Mouse (Mus musculus): ENCODE measurements around the gene Osgepl1. TPM values are rescaled to one million over a fixed set of nuclear protein-coding genes. Genes with fewer than 3 reads are reported as not detected.

Gene Osgepl1
- total and polyA plus RNA-seq, 2 experiments, result 6.0 to 25.4 TPM

- no peak overlapping the region for H3K9ac ChIP-seq (ENCODE audit: low read depth, low read length)
- TF ChIP-seq CTCF (IDR thresholded peaks at IDR 0.05; ENCODE audit: low read depth, low read length), result no peak
- peak; percentile 1 for DNase-seq (ENCODE audit: extremely low read depth, low read depth, low spot score)
- H3K4me3 ChIP-seq (ENCODE audit: insufficient read depth, low read depth, low read length), result no peak overlapping the region
- H3K27ac ChIP-seq (replicated peaks; ENCODE audit: insufficient read depth, low read depth, low read length), result no peak overlapping the region
- no peaks in the 10 kb centered on the region for H3K36me3 ChIP-seq (ENCODE audit: control insufficient read depth, insufficient read depth, low read length)
- no peaks in the 10 kb centered on the region for H3K27me3 ChIP-seq (ENCODE audit: control insufficient read depth, insufficient read depth, low read length)
- H3K4me1 ChIP-seq (ENCODE audit: control insufficient read depth, insufficient read depth, low read length), result no peaks in the 10 kb centered on the region
- no peaks in the 10 kb centered on the region for H3K79me2 ChIP-seq (ENCODE audit: control insufficient read depth, insufficient read depth, low read length)
Observed at GRCm38 (mm10) chr1:53358988-53359387, 45.6 kb downstream of the Osgepl1 start.

Other genes starting within 250 kb of the Osgepl1 start
- gene 1700019A02Rik, start 126.0 kb upstream of the Osgepl1 start, total RNA-seq (2014; rRNA removed), result not detected in 2 replicates
- not detected in 2 replicates for gene 1700019A02Rik, start 126.0 kb upstream of the Osgepl1 start, polyA plus RNA-seq (2012; rRNA removed)
- gene Pms1, start 16.6 kb upstream of the Osgepl1 start, total RNA-seq (2014; rRNA removed), result 5.6 and 7.9 TPM in 2 replicates
- gene Pms1, start 16.6 kb upstream of the Osgepl1 start, polyA plus RNA-seq (2012; rRNA removed), result 0.85 and 2.5 TPM in 2 replicates
- 38.5 and 45.7 TPM in 2 replicates for gene Ormdl1, start 16.5 kb upstream of the Osgepl1 start, total RNA-seq (2014; rRNA removed)
- gene Ormdl1, start 16.5 kb upstream of the Osgepl1 start, polyA plus RNA-seq (2012; rRNA removed), result 9.4 and 14.1 TPM in 2 replicates
- gene Gm28778, start 16.5 kb upstream of the Osgepl1 start, total RNA-seq (2014; rRNA removed), result 4.6 TPM in 1 of 2 replicates, not detected in the other
- gene Gm28778, start 16.5 kb upstream of the Osgepl1 start, polyA plus RNA-seq (2012; rRNA removed), result 21.7 and 27.3 TPM in 2 replicates
- not detected in 2 replicates for gene Asdurf, start 39.0 kb downstream of the Osgepl1 start, total RNA-seq (2014; rRNA removed)
- not detected in 2 replicates for gene Asdurf, start 39.0 kb downstream of the Osgepl1 start, polyA plus RNA-seq (2012; rRNA removed)
- 0.20 TPM in 1 of 2 replicates, not detected in the other for gene Gm28551, start 39.0 kb downstream of the Osgepl1 start, total RNA-seq (2014; rRNA removed)
- gene Gm28551, start 39.0 kb downstream of the Osgepl1 start, polyA plus RNA-seq (2012; rRNA removed), result not detected in 2 replicates
- 29.3 and 34.2 TPM in 2 replicates for gene Asnsd1, start 39.1 kb downstream of the Osgepl1 start, total RNA-seq (2014; rRNA removed)
- 4.5 and 4.7 TPM in 2 replicates for gene Asnsd1, start 39.1 kb downstream of the Osgepl1 start, polyA plus RNA-seq (2012; rRNA removed)